Mouse (Mus musculus) heart, embryonic 14.5 days (tissue): ENCODE data around the gene Nxpe3. TPM values are rescaled to one million over a fixed set of nuclear protein-coding genes. Genes with fewer than 3 reads are reported as not detected.
A peak's percentile ranks its signal among the peaks of the same experiment; 100 is the strongest.

Experiments
- ATAC-seq: fragments of 200-750 bp; cut with Nextera tagmentation; 2 replicates; pipeline ENCODE4 v1.8.0; 2017; ENCODE audit warnings: low read depth, moderate TSS enrichment; ENCODE audit not compliant: insufficient number of reproducible peaks, insufficient read depth, low FRiP score
- H3K27ac ChIP-seq, 2 experiments: fragments of 200-500 bp in 1 of 2; fragments of 300-500 bp in 1 of 2; sonication (generic) in 1 of 2; replicated peaks in 1 of 2; 2 replicates each; pipeline ENCODE4 v1.5.1; 2012 to 2014; ENCODE audit warnings: low read depth in 2 of 2, low read length in 2 of 2, control low read depth in 1 of 2, mild to moderate bottlenecking in 1 of 2, mixed read lengths in 1 of 2; ENCODE audit not compliant: control insufficient read depth in 1 of 2, insufficient read depth in 1 of 2
- H3K27me3 ChIP-seq: fragments of 300-500 bp; sonication (generic); 2 replicates; pipeline ENCODE4 v1.6.1; 2014; ENCODE audit warnings: mild to moderate bottlenecking, low read length, control low read depth; ENCODE audit not compliant: control insufficient read depth, insufficient read depth
- H3K36me3 ChIP-seq: fragments of 300-500 bp; sonication (generic); 2 replicates; pipeline ENCODE4 v1.6.1; 2014; ENCODE audit warnings: mild to moderate bottlenecking, control low read depth, low read length, mixed read lengths; ENCODE audit not compliant: control insufficient read depth, insufficient read depth
- H3K4me1 ChIP-seq, 2 experiments: fragments of 200-500 bp in 1 of 2; fragments of 300-500 bp in 1 of 2; sonication (generic) in 1 of 2; 2 replicates each; pipeline ENCODE4 v1.6.1; 2012 to 2014; ENCODE audit warnings: low read length in 2 of 2, control low read depth in 1 of 2, mixed read lengths in 1 of 2; ENCODE audit not compliant: control insufficient read depth in 2 of 2, insufficient read depth in 2 of 2
- H3K4me2 ChIP-seq: fragments of 300-500 bp; sonication (generic); 2 replicates; pipeline ENCODE4 v1.6.1; 2014; ENCODE audit warnings: mild to moderate bottlenecking, low read length
- H3K4me3 ChIP-seq, 2 experiments: fragments of 200-500 bp in 1 of 2; fragments of 300-500 bp in 1 of 2; sonication (generic) in 1 of 2; 2 replicates each; pipeline ENCODE4 v1.5.1; 2012 to 2014; ENCODE audit warnings: low read length in 2 of 2, mild to moderate bottlenecking in 2 of 2, control low read depth in 1 of 2, low read depth in 1 of 2, moderate library complexity in 1 of 2; ENCODE audit not compliant: control insufficient read depth in 1 of 2, insufficient read depth in 1 of 2
- H3K9ac ChIP-seq: fragments of 300-500 bp; sonication (generic); 2 replicates; pipeline ENCODE4 v1.6.1; 2014; ENCODE audit warnings: mild to moderate bottlenecking, low read length
- H3K9me3 ChIP-seq: fragments of 300-500 bp; sonication (generic); 2 replicates; pipeline ENCODE4 v1.6.1; 2016; ENCODE audit warnings: low read length, control low read depth; ENCODE audit not compliant: control insufficient read depth
- WGBS: fragments of 180-500 bp; shearing (Covaris S2); extraction: QIAGEN DNeasy Blood & Tissue Kit; methylation state at CpG from one replicate; pipeline ENCODE4 v1.1.7; 2014; 5-methylcytosine and 5-hydroxymethylcytosine counted together
- polyA plus RNA-seq: library from polyadenylated mRNA; unstranded; fragments of >200 nt; fragmentation: Nextera tagmentation; extraction: Ambion mirVana; gene quantifications from 2 replicates; pipeline ENCODE4 v1.2.1, GENCODE M21; 2014

The Nxpe3 gene
- polyA plus RNA-seq, 1 experiment from 2014 or later, result 0.72 TPM

DNA sequence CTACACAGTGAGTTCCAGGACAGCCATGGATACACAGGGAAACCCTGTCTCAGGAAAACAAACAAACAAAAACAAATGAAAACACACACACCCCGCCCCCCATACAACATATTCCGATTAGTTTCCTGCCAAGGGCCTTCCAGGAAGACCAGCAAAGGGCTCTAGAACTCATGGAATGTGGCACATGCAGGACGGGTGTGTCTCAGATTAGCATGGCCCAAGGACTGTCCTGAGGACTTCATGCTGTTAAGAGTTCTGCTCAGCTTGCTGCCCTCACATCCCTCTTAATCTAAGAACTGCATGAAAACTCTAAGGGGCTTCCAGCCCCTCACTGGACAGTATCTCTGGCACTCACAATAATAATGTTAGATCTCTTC lies 6.5 kb downstream of the Nxpe3 start:
- Histone ChIP-seq H3K27ac (no peak overlapping the region), H3K4me3 (no peak overlapping the region), H3K36me3 (no peaks in the 10 kb centered on the region), H3K9ac (no peak overlapping the region), H3K4me2 (no peak overlapping the region), H3K27me3 (no peaks in the 10 kb centered on the region), H3K9me3 (no peaks in the 10 kb centered on the region), H3K4me1 (peaks cover 2 to 3% of the 10 kb centered on the region in 2 experiments)
- no peak for ATAC-seq
- 45% methylated on average over 3 of the region's 3 CpGs for WGBS

DNA sequence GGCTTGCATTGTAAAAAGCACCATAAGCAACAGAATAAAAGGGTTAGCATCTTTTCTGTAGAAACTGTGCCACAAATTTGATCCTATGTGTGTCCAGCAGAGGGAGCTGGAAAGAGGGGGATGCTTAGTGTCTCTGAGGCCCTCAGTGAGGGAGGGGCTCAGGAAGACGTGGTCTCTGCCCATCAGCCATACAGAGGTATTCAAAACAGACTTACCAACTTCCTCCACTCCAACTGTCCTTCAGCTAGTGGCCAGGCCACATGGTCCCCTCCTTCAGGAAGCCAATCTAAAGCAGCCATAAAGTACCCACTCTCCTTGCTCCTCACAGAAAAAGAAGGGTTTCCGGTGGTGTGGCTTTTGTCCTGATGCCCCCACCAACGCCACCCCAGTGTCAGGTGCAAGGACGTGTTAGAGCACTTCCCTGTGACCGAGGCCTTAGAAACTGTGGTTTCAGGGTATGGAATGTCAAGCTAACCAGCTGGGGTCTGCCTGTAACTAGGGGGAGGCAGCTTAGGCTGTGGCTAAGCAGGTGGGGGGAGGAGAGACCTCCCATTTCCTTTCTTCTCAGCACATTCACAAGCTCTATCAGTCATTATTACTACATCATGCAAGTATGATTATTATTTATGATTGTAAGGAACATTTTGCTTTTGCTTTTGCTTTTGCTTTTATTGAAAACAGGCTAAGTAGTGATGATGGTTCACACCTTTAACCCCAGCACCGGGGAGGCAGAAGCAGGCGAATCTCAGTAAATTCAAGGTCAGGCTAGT lies 7.1 kb downstream of the Nxpe3 start:
- WGBS, result 57% methylated on average over 7 of the region's 7 CpGs
- no peaks in the 10 kb centered on the region for H3K27me3 ChIP-seq
- no peak for ATAC-seq

DNA sequence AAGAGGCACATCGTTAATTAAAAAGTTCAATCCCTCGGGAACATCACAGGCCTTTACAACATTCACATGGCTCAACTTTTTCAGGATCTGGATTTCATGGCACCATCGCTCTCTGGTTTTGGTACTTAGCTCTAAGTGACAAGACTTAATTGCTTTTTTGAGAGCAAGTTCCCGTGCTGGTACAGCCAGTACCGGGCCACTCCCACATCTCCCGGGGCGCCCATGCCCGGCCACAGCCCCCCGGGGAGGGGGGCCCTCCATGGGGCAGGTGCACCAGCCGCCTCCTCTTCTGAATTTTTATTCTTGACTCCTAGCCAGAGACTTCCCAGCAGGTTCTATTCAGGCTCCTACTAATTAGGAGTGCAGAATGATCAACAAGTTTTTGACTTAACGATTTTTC lies 10.8 kb downstream of the Nxpe3 start:
- Histone ChIP-seq H3K4me2 (no peak overlapping the region), H3K9me3 (no peaks in the 10 kb centered on the region), H3K4me1 (no peaks in the 10 kb centered on the region), H3K9ac (no peak overlapping the region), H3K36me3 (no peaks in the 10 kb centered on the region), H3K27ac (no peak overlapping the region), H3K27me3 (no peaks in the 10 kb centered on the region), H3K4me3 (no peak overlapping the region)
- no peak for ATAC-seq
- 82% methylated on average over 11 of the region's 11 CpGs for WGBS

More for the DNA sequence above, 7.1 kb downstream of the Nxpe3 start:
- Histone ChIP-seq H3K9me3 (no peaks in the 10 kb centered on the region), H3K4me1 (peaks cover 0 to 2% of the 10 kb centered on the region in 2 experiments; a peak in 2 of 4 replicates), H3K36me3 (no peaks in the 10 kb centered on the region), H3K4me2 (no peak overlapping the region), H3K4me3 (no peak overlapping the region), H3K9ac (no peak overlapping the region), H3K27ac (no peak overlapping the region)

DNA sequence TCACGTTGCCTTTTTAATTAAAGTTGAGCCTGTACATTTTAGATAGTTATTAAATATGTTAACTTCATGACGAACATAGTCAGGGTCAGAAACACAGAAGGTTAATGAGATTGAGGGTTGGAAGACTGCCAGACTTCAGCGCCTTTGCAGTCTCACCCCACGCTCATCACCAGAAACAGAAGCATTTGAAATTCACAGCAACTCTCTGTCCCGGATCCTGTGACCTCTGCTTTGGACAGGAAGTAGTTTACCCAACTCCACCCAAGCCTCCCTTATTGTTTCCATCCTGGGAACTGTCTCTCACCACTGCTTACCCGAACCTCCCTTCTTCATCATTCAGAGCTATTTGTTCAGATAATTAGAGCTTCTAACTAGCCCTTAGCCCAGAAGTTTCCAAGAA lies 19.1 kb downstream of the Nxpe3 start:
- H3K4me1 ChIP-seq, result peaks cover 6 to 11% of the 10 kb centered on the region in 2 experiments
- H3K4me3 ChIP-seq, result no peak overlapping the region
- H3K9ac ChIP-seq, result no peak overlapping the region
- no peaks in the 10 kb centered on the region for H3K27me3 ChIP-seq
- no peaks in the 10 kb centered on the region for H3K36me3 ChIP-seq
- 30% methylated on average over 6 of the region's 6 CpGs for WGBS
- H3K9me3 ChIP-seq, result no peaks in the 10 kb centered on the region
- peak overlapping the region in 1 of 2 experiments; percentile 11; a peak in 1 of 4 replicates for H3K27ac ChIP-seq
- no peak overlapping the region for H3K4me2 ChIP-seq
- no peak for ATAC-seq

DNA sequence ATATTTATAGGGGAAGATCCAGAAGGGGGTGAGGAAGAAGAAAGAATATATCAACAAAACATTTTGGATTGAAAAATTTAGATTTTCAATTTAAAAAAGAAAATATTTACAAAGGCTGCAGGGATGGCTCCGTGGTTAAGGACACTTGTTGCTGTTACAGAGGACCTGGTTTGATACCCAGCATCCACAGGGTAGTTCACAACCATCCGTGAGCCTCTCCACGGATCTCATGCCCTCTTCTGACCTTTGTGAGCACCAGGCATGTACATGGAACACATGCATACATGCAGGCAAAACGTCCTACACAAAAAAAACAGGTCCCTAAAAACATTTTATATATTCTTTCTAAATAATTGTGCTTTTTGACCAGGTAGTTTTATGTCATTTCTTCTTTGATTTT lies 31.3 kb downstream of the Nxpe3 start:
- Histone ChIP-seq H3K4me2 (no peak overlapping the region), H3K4me1 (no peaks in the 10 kb centered on the region), H3K36me3 (no peaks in the 10 kb centered on the region), H3K27me3 (no peaks in the 10 kb centered on the region), H3K27ac (no peak overlapping the region), H3K9ac (no peak overlapping the region), H3K9me3 (no peaks in the 10 kb centered on the region), H3K4me3 (no peak overlapping the region)
- ATAC-seq, result no peak
- WGBS, result 59% methylated on average over 4 of the region's 4 CpGs

DNA sequence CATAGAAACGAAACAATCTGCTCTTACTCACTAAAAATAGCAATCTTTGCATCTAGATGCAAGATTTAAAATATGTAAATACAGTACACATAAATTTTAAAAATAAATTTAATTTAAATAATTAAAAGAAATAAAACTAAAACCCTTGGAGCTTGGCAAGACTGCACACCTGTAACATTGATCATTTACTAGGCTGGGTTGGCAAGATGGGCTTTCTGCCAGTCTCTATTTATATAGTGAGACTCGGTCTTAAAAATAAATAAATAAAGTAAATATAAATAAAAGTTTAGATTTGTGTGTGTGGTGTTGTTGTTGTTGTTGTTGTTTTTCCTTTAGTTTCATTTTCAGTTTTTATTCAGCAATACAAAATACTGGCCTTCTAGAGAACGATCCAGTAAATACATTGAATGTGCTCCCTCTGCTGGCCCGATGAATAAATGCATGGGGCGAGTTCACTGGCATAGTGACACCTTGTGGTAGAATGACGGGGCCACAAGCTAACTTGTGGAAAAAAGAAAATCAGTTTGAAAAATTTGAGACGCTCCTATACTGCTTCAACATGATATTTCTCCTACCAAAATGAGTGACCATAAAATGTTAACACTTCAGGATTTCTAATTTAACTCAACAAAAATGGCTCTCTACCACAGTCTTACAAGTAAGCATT lies 31.8 kb downstream of the Nxpe3 start:
- no peak overlapping the region for H3K27ac ChIP-seq
- H3K36me3 ChIP-seq, result no peaks in the 10 kb centered on the region
- H3K9ac ChIP-seq, result no peak overlapping the region
- no peaks in the 10 kb centered on the region for H3K27me3 ChIP-seq
- ATAC-seq, result no peak
- H3K4me2 ChIP-seq, result no peak overlapping the region
- no peaks in the 10 kb centered on the region for H3K4me1 ChIP-seq
- WGBS, result 22% methylated on average over 7 of the region's 7 CpGs
- no peaks in the 10 kb centered on the region for H3K9me3 ChIP-seq
- H3K4me3 ChIP-seq, result no peak overlapping the region

DNA sequence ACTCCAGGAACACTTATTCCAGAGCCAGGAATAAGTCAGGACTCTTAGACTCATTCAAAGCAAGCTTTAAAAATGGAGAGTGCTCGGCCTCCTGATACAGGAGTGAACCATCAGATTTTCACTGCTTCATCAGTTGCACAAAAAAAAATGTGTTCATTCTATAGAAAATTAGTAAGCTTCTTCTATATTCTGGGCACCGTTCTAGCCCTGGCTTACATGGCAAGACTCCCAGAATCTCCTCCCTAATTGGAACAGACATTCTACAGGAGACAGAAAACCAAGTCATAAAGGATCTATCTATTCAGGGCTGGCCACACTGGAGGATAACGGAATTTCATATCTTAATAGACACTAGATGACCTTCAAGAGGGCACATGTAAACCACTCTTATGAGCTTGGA lies 34.0 kb downstream of the Nxpe3 start:
- 78% methylated on average over 3 of the region's 3 CpGs for WGBS
- no peak for ATAC-seq
- Histone ChIP-seq H3K4me1 (no peaks in the 10 kb centered on the region), H3K4me2 (no peak overlapping the region), H3K4me3 (no peak overlapping the region), H3K9me3 (0 out of 2 replicates have a peak, but pooled peaks cover 2% of the 10 kb centered on the region), H3K27ac (no peak overlapping the region), H3K36me3 (no peaks in the 10 kb centered on the region), H3K27me3 (no peaks in the 10 kb centered on the region), H3K9ac (no peak overlapping the region)
